Mouse (Mus musculus) midbrain, postnatal 0 days (tissue): ENCODE data around the gene Phc3. TPM values are rescaled to one million over a fixed set of nuclear protein-coding genes. Genes with fewer than 3 reads are reported as not detected.

Experiments used
- ATAC-seq: fragments of 200-750 bp; cut with Nextera tagmentation; 2 replicates; pipeline ENCODE4 v1.8.0; 2017; ENCODE audit warnings: moderate number of reproducible peaks, mild to moderate bottlenecking, moderate TSS enrichment, moderate library complexity; ENCODE audit not compliant: low FRiP score
- DNase-seq: peaks from one replicate; pipeline ENCODE4 v3.0.0-alpha.2; 2015; ENCODE audit warnings: low spot score
- H3K27ac ChIP-seq: fragments of 300-500 bp; sonication (generic); 2 replicates; pipeline ENCODE4 v1.5.1; 2014; ENCODE audit warnings: low read depth, mild to moderate bottlenecking, low read length, mixed read lengths
- H3K27me3 ChIP-seq: fragments of 300-500 bp; sonication (generic); 2 replicates; pipeline ENCODE4 v1.6.1; 2014; ENCODE audit warnings: low read length, control low read depth, mixed read lengths; ENCODE audit not compliant: insufficient read depth
- H3K36me3 ChIP-seq: fragments of 300-500 bp; sonication (generic); 2 replicates; pipeline ENCODE4 v1.6.1; 2014; ENCODE audit warnings: low read length, control low read depth, mixed read lengths; ENCODE audit not compliant: insufficient read depth
- H3K4me1 ChIP-seq: fragments of 300-500 bp; sonication (generic); 2 replicates; pipeline ENCODE4 v1.6.1; 2014; ENCODE audit warnings: mild to moderate bottlenecking, control low read depth, antibody characterized with exemption, low read length, mixed read lengths; ENCODE audit not compliant: insufficient read depth
- H3K4me2 ChIP-seq: fragments of 300-500 bp; sonication (generic); 2 replicates; pipeline ENCODE4 v1.6.1; 2014; ENCODE audit warnings: low read depth, mild to moderate bottlenecking, low read length, mixed read lengths; ENCODE audit not compliant: poor library complexity, severe bottlenecking
- H3K4me3 ChIP-seq: fragments of 300-500 bp; sonication (generic); 2 replicates; pipeline ENCODE4 v1.5.1; 2014; ENCODE audit warnings: low read depth, mild to moderate bottlenecking, low read length, moderate library complexity
- H3K9ac ChIP-seq: fragments of 300-500 bp; sonication (generic); replicated peaks from 2 replicates; pipeline ENCODE4 v1.6.1; 2014; ENCODE audit warnings: mild to moderate bottlenecking, low read length, moderate library complexity, mixed read lengths; ENCODE audit not compliant: poor library complexity, severe bottlenecking
- H3K9me3 ChIP-seq: fragments of 300-500 bp; sonication (generic); 2 replicates; pipeline ENCODE4 v1.6.1; 2016; ENCODE audit warnings: low read length, control low read depth
- CTCF ChIP-seq: IDR thresholded peaks from 2 replicates; pipeline ENCODE4 v1.5.1; 2016; ENCODE audit warnings: antibody characterized with exemption, mild to moderate bottlenecking
- WGBS: fragments of 180-500 bp; shearing (Covaris S2); extraction: QIAGEN DNeasy Blood & Tissue Kit; methylation state at CpG from one replicate; pipeline ENCODE4 v1.1.7; 2014; 5-methylcytosine and 5-hydroxymethylcytosine counted together
- polyA plus RNA-seq: library from polyadenylated mRNA; unstranded; fragments of >200 nt; fragmentation: Nextera tagmentation; extraction: Ambion mirVana; gene quantifications from 2 replicates; pipeline ENCODE4 v1.2.1, GENCODE M21; 2015
- total RNA-seq: library from RNA; depleted of rRNA; stranded (reverse); fragments of >200 nt; gene quantifications from 2 replicates; pipeline ENCODE4 v1.2.3, GENCODE M21; 2014

Gene Phc3
- total and polyA plus RNA-seq, 2 experiments from 2014 or later = 6.6 to 27.0 TPM

DNA sequence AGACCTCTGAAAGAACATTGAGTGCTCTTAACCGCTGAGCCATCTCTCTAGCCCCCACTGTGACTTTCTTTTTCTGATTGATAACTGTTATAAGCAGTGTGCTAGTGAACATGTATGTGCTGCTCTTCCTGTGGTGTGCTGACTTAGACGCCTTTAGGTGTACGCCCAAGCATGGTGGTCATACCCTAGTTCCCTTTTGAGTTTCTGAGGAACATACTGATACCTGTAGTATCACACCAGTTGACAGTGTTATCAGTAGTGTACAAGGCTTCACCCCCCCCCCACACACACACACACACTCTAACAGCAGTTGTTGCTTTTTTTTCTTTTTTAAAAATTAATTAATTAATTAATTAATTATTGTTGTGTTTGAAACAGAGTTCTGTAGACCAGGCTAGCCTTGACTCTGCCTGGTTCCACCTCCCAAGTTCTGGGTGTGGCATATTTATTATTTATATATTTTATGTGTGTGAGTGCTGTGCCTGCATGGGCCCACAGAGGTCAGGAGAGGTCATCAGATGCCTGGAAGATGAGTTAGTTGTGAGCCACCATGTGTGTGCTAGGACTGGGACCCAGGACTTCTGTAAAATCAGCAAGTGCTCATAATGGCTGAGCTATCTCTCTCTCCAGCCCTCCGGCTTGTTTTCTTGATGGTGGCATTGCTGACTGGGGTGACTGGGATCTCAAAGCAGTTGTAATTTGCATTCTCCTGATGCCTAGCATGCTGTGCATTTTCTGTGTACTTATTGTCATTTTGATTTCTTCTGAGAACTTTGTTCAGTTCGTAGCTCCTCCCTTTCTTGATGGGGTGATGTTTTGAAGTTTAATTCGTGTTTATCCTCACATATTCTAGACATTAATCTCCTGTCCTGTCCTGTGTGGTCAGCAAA is 35.4 kb upstream of the Phc3 start:
- DNase-seq = no peak
- Histone ChIP-seq H3K4me2 (no peak overlapping the region), H3K36me3 (no peaks in the 10 kb centered on the region), H3K9me3 (no peaks in the 10 kb centered on the region), H3K9ac (no peak overlapping the region), H3K27me3 (no peaks in the 10 kb centered on the region), H3K4me3 (no peak overlapping the region), H3K27ac (no peak overlapping the region), H3K4me1 (no peaks in the 10 kb centered on the region)
- TF ChIP-seq CTCF = no peak
- ATAC-seq = no peak
- 69% methylated on average over 6 of the region's 6 CpGs for WGBS

DNA sequence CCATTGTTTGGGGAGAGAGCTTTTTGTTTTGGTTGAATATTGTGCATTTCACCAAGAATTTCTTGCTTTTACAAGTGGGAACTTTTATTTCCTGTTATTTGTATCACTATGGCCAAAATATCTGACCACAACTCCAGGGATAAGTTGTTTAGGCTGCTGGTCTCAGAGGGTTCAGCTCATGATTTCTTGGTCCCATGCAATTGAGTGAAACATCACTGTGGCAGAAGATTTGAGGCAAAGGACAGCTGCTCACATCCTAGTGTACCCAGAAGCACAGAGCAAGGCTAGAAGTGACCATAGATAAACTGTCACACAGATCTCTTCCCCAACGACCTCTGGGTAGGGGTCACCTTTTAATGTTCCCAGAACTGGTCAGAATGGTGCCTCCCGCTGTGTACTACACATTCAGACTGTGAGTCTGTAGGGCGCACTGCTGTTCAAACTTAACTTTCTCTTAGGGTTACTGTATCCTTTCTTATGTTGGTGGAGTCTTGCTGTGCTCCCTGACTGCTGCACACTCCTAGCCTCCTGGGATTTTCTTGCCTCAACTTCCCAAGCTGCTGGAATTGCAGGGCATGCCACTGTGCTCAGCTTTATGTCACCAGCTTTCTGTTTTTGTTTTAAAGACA is 31.9 kb upstream of the Phc3 start:
- no peak for ATAC-seq
- no peaks in the 10 kb centered on the region for H3K27me3 ChIP-seq
- TF ChIP-seq CTCF = no peak

DNA sequence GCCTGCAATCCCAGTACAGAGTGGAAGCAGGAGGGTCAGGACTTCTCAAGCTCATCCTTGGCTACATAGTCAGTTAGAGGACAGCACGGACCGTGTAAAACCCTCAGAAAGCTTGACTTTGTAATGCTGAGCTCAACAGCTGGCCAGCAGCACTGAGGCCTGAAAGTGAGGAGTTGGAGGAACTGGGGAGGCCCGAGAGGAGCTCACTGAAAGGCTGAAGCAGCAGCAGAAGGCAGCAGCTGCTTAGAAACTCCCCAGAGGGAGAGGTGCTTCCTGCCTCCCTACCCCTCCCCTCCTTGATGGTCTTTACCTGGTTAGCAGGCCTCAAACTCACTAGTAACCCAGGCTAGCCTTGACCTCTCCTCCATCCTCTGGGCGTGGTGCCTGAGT is 30.8 kb upstream of the Phc3 start:
- Histone ChIP-seq H3K9me3 (no peaks in the 10 kb centered on the region), H3K4me3 (no peak overlapping the region), H3K4me2 (no peak overlapping the region), H3K4me1 (peaks cover 3% of the 10 kb centered on the region; the same call in 1 of the 2 replicates), H3K9ac (no peak overlapping the region), H3K27ac (no peak overlapping the region), H3K27me3 (no peaks in the 10 kb centered on the region), H3K36me3 (no peaks in the 10 kb centered on the region)
- TF ChIP-seq CTCF = no peak
- 43% methylated on average over 4 of the region's 4 CpGs for WGBS
- ATAC-seq (no peak), DNase-seq (no peak)

More for the DNA sequence above, 31.9 kb upstream of the Phc3 start:
- Histone ChIP-seq H3K36me3 (no peaks in the 10 kb centered on the region), H3K4me3 (no peak overlapping the region), H3K9ac (no peak overlapping the region), H3K4me1 (peaks cover 3% of the 10 kb centered on the region; the same call in 1 of the 2 replicates), H3K4me2 (no peak overlapping the region), H3K9me3 (no peaks in the 10 kb centered on the region), H3K27ac (no peak overlapping the region)
- WGBS = 50% methylated on average over 3 of the region's 3 CpGs
- no peak for DNase-seq

DNA sequence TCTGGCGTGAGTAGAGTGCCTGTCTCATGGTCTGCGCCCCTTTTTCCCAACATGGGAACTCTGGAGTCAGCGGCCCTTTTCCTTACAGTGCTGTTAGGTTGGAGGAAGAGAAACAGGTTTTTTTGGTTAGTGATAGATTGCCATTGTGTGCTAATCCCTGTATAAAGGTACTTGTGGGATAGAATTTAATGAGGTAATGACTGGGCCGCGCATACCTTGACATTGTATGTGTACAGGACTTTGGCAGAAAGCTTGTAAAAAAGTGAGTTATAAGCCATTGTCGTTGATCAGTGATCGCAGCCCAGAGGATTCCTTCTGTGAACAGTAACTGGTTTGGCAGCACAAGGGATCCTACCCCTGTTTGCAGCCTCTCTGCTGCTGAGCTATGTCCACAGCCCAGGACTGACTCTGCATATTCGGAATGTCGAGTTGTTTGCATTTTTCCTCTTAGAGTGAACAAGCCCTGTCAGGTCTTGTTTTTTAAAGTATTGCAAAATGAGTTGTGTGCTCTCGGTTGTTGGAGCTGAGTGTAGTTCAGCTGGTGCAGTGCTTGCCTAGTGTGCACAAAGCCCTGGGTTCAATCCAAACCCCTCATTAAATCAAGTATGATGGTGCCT is 30.3 kb upstream of the Phc3 start:
- no peak for TF ChIP-seq CTCF
- Histone ChIP-seq H3K9ac (no peak overlapping the region), H3K27me3 (no peaks in the 10 kb centered on the region), H3K4me1 (peaks cover 3% of the 10 kb centered on the region; the same call in 1 of the 2 replicates), H3K27ac (no peak overlapping the region), H3K36me3 (no peaks in the 10 kb centered on the region), H3K9me3 (no peaks in the 10 kb centered on the region), H3K4me3 (no peak overlapping the region), H3K4me2 (no peak overlapping the region)
- WGBS = 73% methylated on average over 10 of the region's 10 CpGs
- DNase-seq = no peak
- ATAC-seq = no peak

DNA sequence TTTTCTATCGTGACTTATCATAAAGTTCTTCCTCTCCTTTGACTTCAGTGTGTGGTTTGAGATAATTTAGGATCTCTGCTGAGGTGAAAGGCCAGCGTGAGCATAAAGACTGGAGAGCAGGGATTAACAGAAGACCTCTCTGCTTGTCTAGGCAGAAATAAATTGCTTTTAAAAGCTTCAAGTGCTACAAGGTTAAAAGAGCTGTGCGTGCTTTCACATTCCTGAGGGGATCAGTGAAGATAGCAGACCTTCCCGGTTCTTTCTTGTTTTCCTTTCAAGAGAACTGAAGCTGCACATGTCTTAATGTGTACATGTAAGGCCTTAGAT is 27.4 kb upstream of the Phc3 start:
- H3K27me3 ChIP-seq = no peaks in the 10 kb centered on the region
- DNase-seq (no peak), ATAC-seq (no peak)
- H3K4me2 ChIP-seq = peak overlapping the region; percentile 56
- 2% methylated on average over 4 of the region's 4 CpGs for WGBS
- peak overlapping the region; percentile 90 for H3K4me3 ChIP-seq
- TF ChIP-seq CTCF = no peak
- H3K27ac ChIP-seq = no peak overlapping the region
- H3K36me3 ChIP-seq = no peaks in the 10 kb centered on the region
- no peaks in the 10 kb centered on the region for H3K9me3 ChIP-seq
- peak overlapping the region; percentile 74; the same call in 1 of the 2 replicates for H3K9ac ChIP-seq
- peaks cover 3% of the 10 kb centered on the region; the same call in 1 of the 2 replicates for H3K4me1 ChIP-seq
